Mouse (Mus musculus): ENCODE measurements at regions not wholly inside any gene's neighbourhood (a gene's known extent, or its start where the extent isn't known, plus 50 kb on each side); places are given as distances from the start of the nearest gene placed in this dataset.
A peak's percentile ranks its signal among the peaks of the same experiment; 100 is the strongest.

DNA sequence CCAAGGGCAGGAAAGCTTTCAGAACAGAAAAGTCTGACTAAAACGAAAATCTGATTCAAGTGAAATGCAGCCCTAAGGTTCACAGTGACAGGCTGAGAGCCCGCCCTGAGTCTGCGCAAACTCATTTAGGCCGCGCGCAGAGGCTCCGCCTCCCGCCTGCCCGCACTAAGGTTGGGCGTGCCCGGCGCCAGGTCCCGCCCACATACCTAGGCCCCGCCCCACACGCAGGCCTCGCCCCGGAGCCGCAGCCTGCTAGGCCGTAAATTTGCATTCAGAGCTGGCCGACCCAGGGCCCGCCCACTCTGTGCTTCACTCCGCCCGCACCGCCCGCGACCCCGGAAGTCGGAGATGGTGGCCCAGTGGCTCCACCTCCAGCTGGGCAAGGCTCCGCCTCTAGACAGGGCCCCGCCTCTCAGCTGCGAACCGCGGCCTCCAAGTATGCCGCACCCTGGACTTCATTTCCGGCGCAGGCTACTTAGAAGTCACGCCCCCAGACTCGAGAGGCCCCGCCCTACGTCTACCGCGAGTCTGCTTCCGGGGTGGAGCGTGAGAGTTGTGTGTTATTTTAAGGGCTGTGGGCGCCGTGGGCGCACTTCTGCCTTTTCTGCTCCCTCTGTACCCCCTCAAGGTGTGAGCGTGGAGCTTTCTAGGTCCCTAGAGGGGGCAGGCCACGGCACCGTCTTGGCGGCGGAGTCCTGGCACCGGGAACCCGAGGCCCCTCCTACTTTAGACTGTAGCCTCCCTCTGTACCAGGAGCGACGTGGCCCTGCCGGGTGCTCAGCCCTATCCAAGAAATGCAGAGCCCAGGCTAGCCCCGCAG is 52.3 kb upstream of the Wnt7b start:
- peak; percentile 94 to 96 for ATAC-seq (replicated peaks in 1 of 2; ENCODE audit: insufficient read depth in 1 of 2, low FRiP score in 2 of 2, low TSS enrichment in 1 of 2, low read depth in 1 of 2, poor library complexity in 2 of 2, severe bottlenecking in 2 of 2)

DNA sequence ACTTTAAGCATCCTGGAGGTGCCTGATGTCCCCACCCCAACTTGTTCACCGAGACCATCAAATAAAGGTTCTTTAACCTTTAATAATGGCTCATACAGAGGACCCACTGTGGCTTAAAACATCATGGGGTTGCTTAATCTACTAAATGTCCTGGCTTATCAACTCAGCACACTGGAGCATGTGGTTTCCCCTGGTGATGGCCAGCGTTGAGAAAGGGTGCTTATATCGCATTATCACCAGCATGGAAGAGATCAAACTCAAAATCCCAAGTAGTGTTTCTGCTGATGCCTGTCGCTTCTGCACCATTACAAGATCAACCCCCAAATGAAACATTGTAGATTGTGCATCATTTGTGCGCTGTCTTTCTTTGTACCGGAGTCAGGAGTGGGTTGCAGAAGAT is 53.2 kb upstream of the Wnt7b start:
- no peak for ATAC-seq (replicated peaks in 1 of 2; ENCODE audit: insufficient read depth in 1 of 2, low FRiP score in 2 of 2, low TSS enrichment in 1 of 2, low read depth in 1 of 2, poor library complexity in 2 of 2, severe bottlenecking in 2 of 2)

DNA sequence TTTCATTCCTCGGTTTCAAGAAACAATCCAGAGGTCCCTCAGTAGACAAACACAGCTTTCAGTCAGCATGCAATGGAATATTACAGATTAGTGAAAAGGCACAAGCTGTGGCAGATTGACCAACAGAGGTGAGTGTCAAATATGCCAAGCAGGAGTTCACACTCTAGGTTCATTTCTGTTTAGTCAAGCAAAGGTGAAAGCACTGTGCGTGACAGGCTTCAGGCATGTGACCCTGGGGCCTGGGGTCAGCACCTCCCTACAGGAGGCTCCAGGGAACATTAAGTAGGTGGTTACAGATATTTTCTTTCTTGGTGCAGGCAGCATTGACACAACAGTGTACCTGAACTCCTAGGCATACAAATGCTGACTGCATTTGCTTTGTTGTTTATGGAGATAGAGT is 57.3 kb upstream of the Wnt7b start:
- no peak for ATAC-seq (replicated peaks in 1 of 2; ENCODE audit: insufficient read depth in 1 of 2, low FRiP score in 2 of 2, low TSS enrichment in 1 of 2, low read depth in 1 of 2, poor library complexity in 2 of 2, severe bottlenecking in 2 of 2)

DNA sequence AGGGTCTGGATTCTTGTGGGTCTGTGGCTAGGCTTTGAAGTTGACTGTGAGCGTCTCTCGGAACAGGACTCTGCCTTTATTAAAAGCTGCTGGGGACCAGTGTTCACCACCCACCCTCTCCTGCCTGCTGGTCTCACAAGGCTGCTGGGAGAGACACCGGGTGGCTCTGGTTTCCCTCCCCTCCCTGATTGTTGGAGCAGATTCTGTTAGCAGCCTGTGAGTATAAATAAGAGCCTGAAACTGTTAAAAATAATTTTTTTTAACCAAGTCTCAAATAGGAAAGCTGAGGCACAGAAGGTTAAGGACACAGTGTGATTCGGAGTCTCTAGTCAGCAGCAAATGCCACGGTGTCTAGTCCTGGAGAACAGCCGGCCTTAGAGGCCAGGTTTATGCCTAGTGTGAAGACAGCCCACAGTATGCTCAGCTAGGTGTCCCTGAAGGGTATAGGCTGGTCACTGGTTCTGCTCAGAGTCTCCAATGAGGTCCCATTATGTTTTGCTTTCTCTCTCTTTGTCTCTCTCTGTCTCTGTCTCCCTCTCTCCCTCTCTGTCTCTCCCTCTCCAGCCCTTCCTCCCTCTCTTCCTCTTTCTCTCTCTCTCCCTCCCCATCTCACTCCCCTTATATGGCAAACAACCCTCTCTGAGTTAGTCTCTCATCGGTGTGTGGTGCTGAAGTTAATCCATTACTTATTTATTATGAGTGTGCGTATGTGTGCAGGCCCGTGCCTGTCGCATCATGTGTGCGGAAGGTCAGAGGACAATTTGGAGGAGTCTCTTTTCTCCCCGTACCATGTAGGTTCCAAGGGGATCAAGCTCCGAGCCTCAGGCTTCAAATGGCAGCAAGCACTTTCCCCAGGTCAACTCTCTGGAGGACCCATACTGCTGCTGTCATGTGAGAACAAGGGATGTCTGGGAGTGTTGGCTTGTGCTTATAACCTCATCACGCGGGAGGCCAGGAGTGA is 59.1 kb upstream of the Wnt7b start:
- ATAC-seq (replicated peaks in 1 of 2; ENCODE audit: insufficient read depth in 1 of 2, low FRiP score in 2 of 2, low TSS enrichment in 1 of 2, low read depth in 1 of 2, poor library complexity in 2 of 2, severe bottlenecking in 2 of 2): no peak

DNA sequence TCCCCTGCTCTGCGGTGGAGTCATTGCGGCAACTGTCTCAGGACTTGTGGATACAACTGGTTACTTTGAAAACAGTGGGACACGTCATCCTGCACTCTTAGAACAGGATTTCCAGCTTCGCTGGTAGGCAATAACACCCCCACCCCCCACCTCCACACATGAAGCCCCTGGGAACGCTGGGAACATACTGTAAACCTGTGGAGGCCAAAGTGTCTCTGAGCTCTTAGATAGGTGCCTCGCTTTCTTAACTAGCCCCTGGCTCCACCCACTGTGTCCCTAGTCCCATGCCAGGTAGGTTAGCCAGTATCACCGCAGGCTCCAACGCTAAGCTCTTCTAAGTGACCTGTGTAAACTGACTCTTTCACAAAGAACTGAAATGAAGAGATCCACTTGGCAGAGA is 63.1 kb upstream of the Wnt7b start:
- ATAC-seq (replicated peaks in 1 of 2; ENCODE audit: insufficient read depth in 1 of 2, low FRiP score in 2 of 2, low TSS enrichment in 1 of 2, low read depth in 1 of 2, poor library complexity in 2 of 2, severe bottlenecking in 2 of 2): no peak

DNA sequence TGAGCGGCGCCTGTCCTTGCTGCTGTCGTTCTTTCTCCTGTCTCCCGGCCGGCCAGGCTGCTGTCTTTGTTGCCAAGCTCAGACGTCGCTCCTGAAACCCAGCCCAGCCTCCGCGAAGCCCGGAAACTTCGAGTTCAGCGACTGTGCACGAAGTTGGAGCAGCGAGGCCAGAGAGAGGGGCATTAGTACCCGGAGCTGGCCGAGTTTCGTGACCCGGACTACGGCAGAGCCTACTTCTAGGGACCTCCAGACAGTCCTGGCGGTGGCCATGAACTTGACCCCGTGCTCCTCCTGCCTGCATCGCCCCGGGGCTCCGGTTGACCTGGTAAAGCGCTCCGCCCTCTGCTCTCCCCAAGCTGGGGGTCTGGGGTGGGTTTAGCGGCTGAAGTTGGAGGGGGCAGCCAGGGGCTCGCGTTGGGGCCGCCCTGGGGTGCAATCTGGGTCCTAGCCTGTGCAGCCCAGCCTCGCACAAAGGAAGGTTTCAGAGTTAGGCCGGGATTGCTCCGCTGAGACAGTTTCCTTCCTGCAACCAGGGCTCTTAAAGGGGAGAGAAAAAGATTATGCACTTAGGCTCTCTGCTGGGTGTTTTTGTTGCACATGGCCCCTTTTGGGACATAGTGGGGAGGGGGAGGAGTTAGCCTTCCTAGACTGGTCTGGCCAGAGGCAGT is 63.8 kb upstream of the Wnt7b start:
- peak; percentile 40 to 59 for ATAC-seq (replicated peaks in 1 of 2; ENCODE audit: insufficient read depth in 1 of 2, low FRiP score in 2 of 2, low TSS enrichment in 1 of 2, low read depth in 1 of 2, poor library complexity in 2 of 2, severe bottlenecking in 2 of 2)

DNA sequence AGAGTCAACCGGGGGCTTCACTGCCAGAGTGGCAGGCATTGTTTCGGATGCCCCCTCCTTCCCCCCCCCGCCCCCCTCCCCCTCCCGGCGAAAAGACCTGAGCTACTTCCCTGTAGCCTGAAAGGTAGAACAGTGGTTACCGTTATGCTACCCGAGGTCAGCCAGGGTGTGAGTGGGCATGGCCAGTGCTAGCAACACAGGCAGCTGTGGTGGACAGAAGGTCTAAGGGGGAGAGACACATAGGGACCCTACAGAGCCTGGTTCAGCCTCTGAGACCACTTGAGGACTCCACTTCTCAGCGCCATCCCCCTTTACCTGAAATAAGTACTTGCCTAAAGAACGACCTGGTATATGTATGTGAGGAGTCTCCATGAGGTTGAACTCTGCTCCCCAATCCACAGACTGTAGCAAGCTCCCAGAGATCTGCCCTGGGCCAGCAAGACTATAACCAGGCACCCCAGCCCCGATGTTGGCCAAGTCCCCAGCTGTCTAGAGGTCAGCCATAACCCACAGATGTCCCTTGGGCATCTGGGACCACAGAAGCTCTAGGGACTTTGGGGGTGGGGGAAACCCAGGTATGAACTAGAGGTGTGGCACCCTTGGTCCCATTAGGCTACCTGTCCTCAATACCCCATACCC is 64.5 kb upstream of the Wnt7b start:
- peak in 1 of 2 experiments; percentile 4; a peak in 2 of 4 replicates for ATAC-seq (replicated peaks in 1 of 2; ENCODE audit: insufficient read depth in 1 of 2, low FRiP score in 2 of 2, low TSS enrichment in 1 of 2, low read depth in 1 of 2, poor library complexity in 2 of 2, severe bottlenecking in 2 of 2)

DNA sequence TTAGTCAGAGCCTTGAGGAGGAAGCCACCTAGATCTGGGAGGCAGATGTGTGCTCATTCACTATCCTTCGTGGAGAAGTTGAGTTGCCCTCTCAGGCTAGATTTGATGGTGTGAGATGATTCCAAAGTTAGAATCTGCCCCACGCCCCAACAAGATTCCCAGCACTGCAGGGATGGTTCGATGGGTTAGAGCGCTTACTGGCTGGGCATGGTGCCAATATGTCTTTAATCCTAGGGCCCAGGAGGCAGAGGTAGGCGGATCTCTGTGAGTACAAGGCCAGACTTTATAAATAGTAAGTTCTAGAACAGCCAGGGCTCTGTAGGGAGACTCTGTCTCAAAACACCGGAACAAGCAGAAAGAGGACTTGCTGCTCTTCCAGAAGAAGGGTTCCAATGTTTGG is 65.3 kb upstream of the Wnt7b start:
- ATAC-seq (replicated peaks in 1 of 2; ENCODE audit: insufficient read depth in 1 of 2, low FRiP score in 2 of 2, low TSS enrichment in 1 of 2, low read depth in 1 of 2, poor library complexity in 2 of 2, severe bottlenecking in 2 of 2): no peak

DNA sequence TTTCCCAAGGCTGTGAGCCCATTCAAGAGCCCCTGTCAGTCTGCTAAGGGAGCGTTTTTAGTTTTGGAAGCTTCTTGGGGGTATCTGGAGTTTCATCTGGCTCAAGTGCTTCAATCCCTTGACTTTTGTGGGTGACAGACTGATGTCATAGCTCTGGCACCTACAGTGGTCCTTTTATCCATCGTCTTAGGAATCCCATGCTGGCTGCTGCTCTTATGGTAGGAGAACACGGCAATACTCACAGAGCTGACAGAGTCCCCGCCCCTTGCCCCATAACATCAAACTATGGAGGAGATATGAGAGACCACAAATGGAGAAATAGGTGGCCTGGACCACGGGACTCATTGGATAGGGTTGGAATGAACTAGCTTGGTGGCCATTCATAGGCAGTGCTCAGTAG is 68.0 kb upstream of the Wnt7b start:
- no peak for ATAC-seq (replicated peaks in 1 of 2; ENCODE audit: insufficient read depth in 1 of 2, low FRiP score in 2 of 2, low TSS enrichment in 1 of 2, low read depth in 1 of 2, poor library complexity in 2 of 2, severe bottlenecking in 2 of 2)

DNA sequence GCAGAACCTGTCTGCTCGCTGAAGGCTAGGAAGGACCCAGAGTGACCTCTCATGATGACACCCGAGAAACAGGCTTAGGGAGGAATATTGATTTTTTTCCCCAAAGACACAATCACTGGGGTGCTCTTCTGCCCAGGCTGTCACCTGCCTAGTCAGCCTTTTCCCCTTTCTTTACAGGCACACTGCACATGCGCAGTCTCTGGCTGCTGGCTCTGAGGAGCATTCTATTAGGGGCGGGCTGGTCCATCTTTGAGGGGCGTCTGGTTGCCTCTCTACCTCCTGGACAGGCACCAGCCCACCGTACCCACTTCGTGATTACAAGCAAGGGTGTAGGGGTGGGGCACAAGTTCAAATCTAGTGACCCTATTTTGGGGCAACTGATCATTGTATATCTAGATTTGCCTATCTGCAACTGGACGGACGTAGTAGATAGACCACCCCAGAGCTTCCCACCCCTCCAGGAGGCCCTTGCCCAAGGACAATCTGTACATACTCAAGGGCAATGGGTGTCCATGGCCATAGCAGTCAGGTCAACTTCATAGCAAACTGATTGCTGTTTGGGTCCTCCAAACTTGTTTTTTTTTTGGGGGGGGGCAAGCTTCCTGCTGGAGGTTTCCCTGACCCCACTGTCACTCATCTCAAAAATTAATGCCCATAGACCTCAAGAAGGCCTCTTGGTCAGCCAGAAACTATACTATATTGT is 69.6 kb upstream of the Wnt7b start:
- no peak for ATAC-seq (replicated peaks in 1 of 2; ENCODE audit: insufficient read depth in 1 of 2, low FRiP score in 2 of 2, low TSS enrichment in 1 of 2, low read depth in 1 of 2, poor library complexity in 2 of 2, severe bottlenecking in 2 of 2)

DNA sequence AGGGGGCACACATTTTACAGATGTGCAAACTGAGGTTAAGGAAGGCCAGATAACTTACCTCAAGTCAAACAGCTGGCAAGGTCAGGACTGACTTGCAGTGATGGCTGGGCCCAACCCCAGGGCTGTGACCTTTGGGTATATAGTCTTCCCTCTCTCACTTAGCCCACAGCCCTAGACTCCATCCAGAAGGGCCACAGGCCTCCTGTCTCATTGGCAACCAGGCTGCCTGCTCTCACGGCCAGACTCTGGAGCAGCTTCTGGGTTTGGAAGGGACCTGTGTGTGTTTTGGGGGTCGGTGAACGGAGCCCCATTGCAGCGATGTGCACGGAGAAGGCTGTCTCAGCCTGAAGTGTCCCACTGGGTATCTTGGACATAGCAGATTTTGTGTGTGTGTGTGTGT is 70.2 kb upstream of the Wnt7b start:
- no peak for ATAC-seq (replicated peaks in 1 of 2; ENCODE audit: insufficient read depth in 1 of 2, low FRiP score in 2 of 2, low TSS enrichment in 1 of 2, low read depth in 1 of 2, poor library complexity in 2 of 2, severe bottlenecking in 2 of 2)

DNA sequence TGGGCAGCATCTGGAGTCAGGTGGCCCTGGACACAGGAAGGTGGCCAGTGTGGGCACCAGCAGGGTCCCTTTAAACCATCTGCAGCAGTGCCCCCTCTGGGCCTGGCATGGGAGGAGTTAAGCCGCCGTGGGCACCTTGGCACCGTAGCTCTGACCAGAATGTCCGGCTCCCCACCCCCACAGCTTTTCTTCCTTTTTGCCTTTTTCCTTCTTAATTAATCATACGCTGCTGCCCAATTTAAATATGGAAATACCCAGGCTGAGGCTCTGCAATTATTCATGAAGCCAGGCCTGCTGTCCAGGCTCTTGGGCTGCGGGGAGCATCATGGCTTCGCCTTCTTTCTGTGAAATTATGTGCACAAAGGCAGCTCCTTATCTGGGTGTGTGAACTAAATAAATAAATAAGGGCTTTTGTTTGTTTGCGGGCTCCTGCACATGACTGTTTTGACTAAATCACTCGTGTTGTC is 70.6 kb upstream of the Wnt7b start:
- ATAC-seq (replicated peaks in 1 of 2; ENCODE audit: insufficient read depth in 1 of 2, low FRiP score in 2 of 2, low TSS enrichment in 1 of 2, low read depth in 1 of 2, poor library complexity in 2 of 2, severe bottlenecking in 2 of 2): no peak

DNA sequence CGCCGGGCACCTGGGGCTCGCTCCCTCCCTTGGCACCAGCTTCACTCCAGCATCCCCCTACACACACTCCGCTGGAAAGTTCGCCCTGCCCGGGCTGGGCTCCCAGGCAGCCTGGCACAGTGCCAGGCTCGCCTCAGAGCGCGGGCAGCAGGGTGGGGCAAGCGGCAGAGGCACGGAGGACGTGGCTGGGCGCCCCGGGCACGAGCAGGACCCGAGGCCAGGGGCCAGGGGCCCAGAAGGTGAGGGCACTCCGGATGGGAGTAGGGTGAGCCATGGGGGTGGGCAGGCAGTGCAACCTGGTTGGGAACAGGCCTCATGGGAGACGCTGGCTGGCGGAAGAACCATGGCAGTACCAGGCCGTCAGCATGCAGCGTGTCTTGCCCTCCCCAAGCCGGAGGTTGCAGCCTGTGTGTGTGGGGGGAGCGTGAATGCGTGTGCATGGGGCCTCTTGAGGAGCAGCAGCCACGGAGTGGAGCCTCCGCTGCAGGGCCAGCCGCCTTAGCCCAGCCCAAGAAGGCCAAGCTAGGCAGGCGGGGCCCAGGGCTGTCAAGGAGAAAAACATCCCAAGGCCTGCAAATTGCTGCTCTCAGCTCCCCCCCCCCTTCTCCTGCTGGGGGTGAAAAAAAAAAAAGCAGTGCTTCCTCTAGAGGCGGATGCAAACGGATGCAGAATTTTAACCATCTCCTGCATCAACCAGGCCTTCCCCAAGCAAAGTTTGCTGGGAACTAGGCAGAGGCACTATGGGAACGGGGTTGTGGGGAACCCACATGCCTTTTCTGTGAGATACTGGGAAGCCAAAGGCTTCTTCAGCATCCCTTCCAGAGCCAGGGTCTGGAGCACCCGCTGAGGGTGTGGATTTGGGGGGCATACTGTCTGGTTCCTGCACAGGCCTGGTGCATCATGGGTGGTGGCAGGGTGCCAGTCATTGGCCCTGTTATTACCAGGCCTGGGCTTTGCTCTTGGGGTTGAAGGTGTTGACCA is 71.4 kb upstream of the Wnt7b start:
- peak; percentile 63 to 67 for ATAC-seq (replicated peaks in 1 of 2; ENCODE audit: insufficient read depth in 1 of 2, low FRiP score in 2 of 2, low TSS enrichment in 1 of 2, low read depth in 1 of 2, poor library complexity in 2 of 2, severe bottlenecking in 2 of 2)

DNA sequence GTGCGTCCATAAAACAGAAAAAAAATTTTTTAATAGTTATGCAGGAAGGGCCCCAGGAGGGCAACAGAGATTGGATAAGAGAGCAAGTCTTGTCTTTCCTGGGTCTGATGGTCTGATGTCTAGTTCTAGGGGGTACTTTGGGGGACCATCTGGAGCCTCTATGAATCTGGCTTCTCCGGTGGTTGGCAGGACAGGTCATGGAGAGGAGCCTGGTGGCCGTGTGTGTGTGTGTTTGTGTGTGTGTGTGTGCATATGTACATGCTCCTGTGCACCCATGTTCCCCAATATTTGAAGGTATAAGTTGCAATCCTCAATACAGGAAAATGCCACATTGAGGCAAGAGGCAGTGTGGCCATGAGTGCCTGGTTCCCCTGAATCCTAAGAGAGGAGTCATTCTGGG is 72.5 kb upstream of the Wnt7b start:
- no peak for ATAC-seq (replicated peaks in 1 of 2; ENCODE audit: insufficient read depth in 1 of 2, low FRiP score in 2 of 2, low TSS enrichment in 1 of 2, low read depth in 1 of 2, poor library complexity in 2 of 2, severe bottlenecking in 2 of 2)

DNA sequence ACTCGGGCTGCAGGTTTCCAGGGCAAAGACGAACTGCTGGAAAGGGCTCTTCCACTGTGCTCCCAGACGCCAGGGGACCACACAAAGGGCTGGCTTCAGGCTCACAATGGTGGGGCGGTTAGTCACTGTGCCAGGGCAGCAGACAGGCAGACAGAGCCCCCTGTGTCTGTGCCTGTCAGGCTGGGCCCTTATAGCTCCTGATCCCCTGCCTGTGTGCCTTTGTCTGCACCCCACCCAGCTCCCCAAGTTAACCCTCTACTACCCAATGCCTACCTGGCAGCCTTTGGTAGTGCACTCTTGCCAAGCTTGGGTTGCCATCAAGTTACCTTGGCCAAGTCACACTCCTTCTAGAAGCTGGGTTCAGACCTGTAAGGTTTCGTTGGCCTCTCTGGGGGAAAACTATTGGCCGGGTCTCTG is 73.5 kb upstream of the Wnt7b start:
- ATAC-seq (replicated peaks in 1 of 2; ENCODE audit: insufficient read depth in 1 of 2, low FRiP score in 2 of 2, low TSS enrichment in 1 of 2, low read depth in 1 of 2, poor library complexity in 2 of 2, severe bottlenecking in 2 of 2): no peak

DNA sequence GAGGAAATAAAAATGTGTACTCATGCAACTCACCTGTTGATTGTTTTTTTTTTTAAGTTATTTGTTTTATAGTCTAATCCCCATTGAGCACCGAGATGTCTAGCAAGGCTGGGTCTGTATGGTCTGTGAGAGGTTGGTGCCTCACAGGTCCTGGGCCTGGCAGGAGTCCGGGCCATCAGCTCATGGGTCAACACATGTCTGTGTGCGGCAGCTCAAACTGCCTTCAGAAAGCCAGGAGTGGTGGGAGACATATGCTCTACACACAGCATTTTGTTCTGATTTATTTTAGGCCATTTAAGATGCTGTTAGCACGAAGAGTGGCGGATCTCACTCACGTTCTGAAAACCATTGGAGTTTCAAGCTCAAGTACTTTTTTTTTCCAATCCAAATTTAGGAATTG is 74.6 kb upstream of the Wnt7b start:
- ATAC-seq (replicated peaks in 1 of 2; ENCODE audit: insufficient read depth in 1 of 2, low FRiP score in 2 of 2, low TSS enrichment in 1 of 2, low read depth in 1 of 2, poor library complexity in 2 of 2, severe bottlenecking in 2 of 2): no peak
